Mouse (Mus musculus) neural tube, embryonic 12.5 days (tissue): Measurements from ENCODE around the gene Pigo. TPM values are rescaled to one million over a fixed set of nuclear protein-coding genes. Genes with fewer than 3 reads are reported as not detected.

Experiments
- ATAC-seq: fragments of 200-750 bp; cut with Nextera tagmentation; 2 replicates; pipeline ENCODE4 v1.8.0; 2017; ENCODE audit warnings: low read depth, mild to moderate bottlenecking, moderate TSS enrichment, moderate library complexity; ENCODE audit not compliant: low FRiP score
- H3K27ac ChIP-seq: fragments of 300-500 bp; sonication (generic); 2 replicates; pipeline ENCODE4 v1.5.1; 2016
- H3K27me3 ChIP-seq: fragments of 300-500 bp; sonication (generic); replicated peaks from 2 replicates; pipeline ENCODE4 v1.6.1; 2016; ENCODE audit warnings: mild to moderate bottlenecking
- H3K36me3 ChIP-seq: fragments of 300-500 bp; sonication (generic); 2 replicates; pipeline ENCODE4 v1.6.1; 2016; ENCODE audit warnings: mild to moderate bottlenecking
- H3K4me1 ChIP-seq: fragments of 300-500 bp; sonication (generic); 2 replicates; pipeline ENCODE4 v1.6.1; 2016
- H3K4me2 ChIP-seq: fragments of 300-500 bp; sonication (generic); replicated peaks from 2 replicates; pipeline ENCODE4 v1.6.1; 2016; ENCODE audit warnings: mild to moderate bottlenecking
- H3K4me3 ChIP-seq: fragments of 300-500 bp; sonication (generic); 2 replicates; pipeline ENCODE4 v1.5.1; 2016
- H3K9ac ChIP-seq: fragments of 300-500 bp; sonication (generic); 2 replicates; pipeline ENCODE4 v1.6.1; 2016; ENCODE audit warnings: mild to moderate bottlenecking
- H3K9me3 ChIP-seq: fragments of 300-500 bp; sonication (generic); 2 replicates; pipeline ENCODE4 v1.6.1; 2016; ENCODE audit warnings: mild to moderate bottlenecking
- WGBS: fragments of 180-500 bp; shearing (Covaris S2); methylation state at CpG from one replicate; pipeline ENCODE4 v1.1.7; 2016; 5-methylcytosine and 5-hydroxymethylcytosine counted together
- polyA plus RNA-seq: library from polyadenylated mRNA; unstranded; fragments of >200 nt; fragmentation: Nextera tagmentation; extraction: Ambion mirVana; gene quantifications from 2 replicates; pipeline ENCODE4 v1.2.1, GENCODE M21; 2016

The Pigo gene
- 24.5 and 25.2 TPM in 2 replicates for polyA plus RNA-seq

DNA sequence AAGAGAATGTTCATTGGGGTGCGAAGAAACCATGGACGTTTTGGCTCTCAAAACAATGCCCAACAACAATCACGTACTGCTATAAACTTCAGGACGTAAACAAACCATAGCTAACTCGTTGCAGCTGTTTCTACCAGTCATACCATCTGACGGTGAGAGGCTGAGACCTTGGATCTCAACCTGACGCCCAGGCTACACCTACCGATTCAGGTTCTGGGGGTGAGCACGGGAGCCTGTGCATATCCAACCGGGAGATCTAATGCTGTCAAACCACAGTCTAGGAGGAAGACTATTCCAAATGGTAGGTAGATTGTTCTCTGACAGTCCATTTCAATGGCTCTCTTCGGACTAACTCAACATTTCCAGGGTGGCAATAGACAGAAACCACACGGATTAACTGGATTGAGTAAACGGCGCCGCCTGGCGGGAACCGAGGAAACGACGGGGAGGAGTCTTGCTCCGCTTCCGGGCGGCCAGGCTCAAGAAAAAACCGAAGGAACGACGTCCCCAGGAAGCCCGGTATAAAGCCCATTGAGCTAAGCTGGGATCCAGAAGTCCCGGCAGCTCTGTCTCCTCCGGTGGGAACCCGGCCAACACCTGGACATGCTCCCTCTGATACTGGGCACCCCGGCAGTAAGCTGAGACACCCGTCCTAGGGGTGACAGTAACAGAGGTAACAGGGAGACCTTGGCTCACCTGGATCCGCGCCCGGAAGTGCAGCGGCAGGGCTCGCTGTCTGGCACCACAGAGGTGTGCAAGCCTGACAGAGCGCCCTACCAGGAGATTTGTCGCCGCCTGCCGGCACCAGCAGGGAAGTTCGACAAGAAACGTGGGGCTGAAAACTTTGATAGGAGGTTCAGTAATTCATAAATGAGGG is at the start of gene Pigo:
Gene Pigo, minus strand, starts transcription at position 736 of the 877 bp plus-strand sequence.
- H3K27me3 ChIP-seq, result no peaks in the 10 kb centered on the region
- peak within 1 kb of the TSS; percentile 79 for H3K27ac ChIP-seq
- peak within 1 kb of the TSS; percentile 61 for H3K4me3 ChIP-seq
- H3K36me3 ChIP-seq, result peaks cover 62% of the 10 kb centered on the region
- peak; percentile 90 for ATAC-seq
- H3K4me2 ChIP-seq, result peak within 1 kb of the TSS; percentile 77
- no peaks in the 10 kb centered on the region for H3K9me3 ChIP-seq
- peaks cover 17% of the 10 kb centered on the region for H3K4me1 ChIP-seq
- peak within 1 kb of the TSS; percentile 58 for H3K9ac ChIP-seq
- 8% methylated on average over 42 of the region's 42 CpGs for WGBS

- Histone ChIP-seq H3K9me3 (no peaks in the 10 kb centered on the region), H3K36me3 (no peaks in the 10 kb centered on the region), H3K4me3 (no peak overlapping the region), H3K27me3 (no peaks in the 10 kb centered on the region), H3K9ac (no peak overlapping the region), H3K27ac (no peak overlapping the region), H3K4me2 (no peak overlapping the region), H3K4me1 (no peaks in the 10 kb centered on the region)
- no peak for ATAC-seq
These were observed 49.3 kb upstream of the Pigo start for GRCm38 (mm10) chr4:43074923-43075322.

DNA sequence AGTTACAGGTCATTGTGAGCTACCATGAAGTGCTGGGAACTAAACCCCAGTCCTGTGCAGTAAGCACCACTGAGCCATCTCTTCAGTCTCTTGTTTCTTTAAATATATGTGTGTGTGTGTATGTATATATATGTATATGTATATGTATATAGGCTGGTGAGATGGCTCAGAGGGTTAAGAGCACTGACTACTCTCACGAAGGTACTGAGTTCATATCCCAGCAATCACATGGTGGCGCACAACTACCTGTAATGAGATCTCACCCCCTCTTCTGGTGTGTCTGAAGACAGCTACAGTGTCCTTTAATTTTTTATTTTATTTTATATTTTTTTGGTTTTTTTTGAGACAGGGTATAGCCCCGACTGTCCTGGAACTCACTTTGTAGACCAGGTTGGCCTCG is 39.9 kb upstream of the Pigo start:
- no peak for ATAC-seq
- WGBS, result 92% methylated on average over 4 of the region's 4 CpGs
- no peaks in the 10 kb centered on the region for H3K4me1 ChIP-seq
- no peak overlapping the region for H3K9ac ChIP-seq
- H3K9me3 ChIP-seq, result no peaks in the 10 kb centered on the region
- no peak overlapping the region for H3K4me2 ChIP-seq
- H3K27me3 ChIP-seq, result no peaks in the 10 kb centered on the region
- no peaks in the 10 kb centered on the region for H3K36me3 ChIP-seq
- H3K27ac ChIP-seq, result no peak overlapping the region
- H3K4me3 ChIP-seq, result no peak overlapping the region

DNA sequence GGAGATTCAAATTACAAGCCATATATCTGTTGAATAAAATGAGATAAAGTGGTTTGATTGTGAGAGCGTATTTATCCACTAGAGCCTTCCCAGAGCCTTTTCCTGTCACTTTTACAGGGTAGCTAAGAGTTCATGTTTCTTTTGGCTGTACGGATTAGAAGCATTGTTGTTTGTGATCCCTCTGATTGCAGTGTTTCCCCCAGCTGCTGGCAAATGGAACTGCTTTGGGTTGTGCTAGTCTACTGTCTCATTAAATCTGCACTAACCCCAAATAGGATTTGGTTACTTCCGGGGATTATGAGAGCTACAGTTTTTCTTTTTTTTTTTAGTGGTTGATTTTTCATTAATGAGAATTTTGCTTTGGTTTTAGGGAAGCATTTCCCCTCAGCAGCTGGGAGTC is 34.7 kb upstream of the Pigo start:
- WGBS, result 81% methylated on average over 3 of the region's 3 CpGs
- no peaks in the 10 kb centered on the region for H3K9me3 ChIP-seq
- H3K4me2 ChIP-seq, result no peak overlapping the region
- no peaks in the 10 kb centered on the region for H3K27me3 ChIP-seq
- H3K4me1 ChIP-seq, result no peaks in the 10 kb centered on the region; the same call in 1 of the 2 replicates
- H3K4me3 ChIP-seq, result no peak overlapping the region
- no peak overlapping the region for H3K9ac ChIP-seq
- no peaks in the 10 kb centered on the region for H3K36me3 ChIP-seq
- no peak overlapping the region for H3K27ac ChIP-seq
- no peak for ATAC-seq

GRCm38 (mm10) chr4:43059697-43060096 is 34.1 kb upstream of the Pigo start:
- Histone ChIP-seq H3K9ac (peak overlapping the region; percentile 74; the same call in 1 of the 2 replicates), H3K4me2 (peak overlapping the region; percentile 81), H3K27ac (no peak overlapping the region), H3K4me1 (no peaks in the 10 kb centered on the region; the same call in 1 of the 2 replicates), H3K36me3 (no peaks in the 10 kb centered on the region), H3K9me3 (no peaks in the 10 kb centered on the region), H3K4me3 (peak overlapping the region; percentile 67), H3K27me3 (no peaks in the 10 kb centered on the region)
- no peak for ATAC-seq
- WGBS, result 41% methylated on average over 3 of the region's 3 CpGs

DNA sequence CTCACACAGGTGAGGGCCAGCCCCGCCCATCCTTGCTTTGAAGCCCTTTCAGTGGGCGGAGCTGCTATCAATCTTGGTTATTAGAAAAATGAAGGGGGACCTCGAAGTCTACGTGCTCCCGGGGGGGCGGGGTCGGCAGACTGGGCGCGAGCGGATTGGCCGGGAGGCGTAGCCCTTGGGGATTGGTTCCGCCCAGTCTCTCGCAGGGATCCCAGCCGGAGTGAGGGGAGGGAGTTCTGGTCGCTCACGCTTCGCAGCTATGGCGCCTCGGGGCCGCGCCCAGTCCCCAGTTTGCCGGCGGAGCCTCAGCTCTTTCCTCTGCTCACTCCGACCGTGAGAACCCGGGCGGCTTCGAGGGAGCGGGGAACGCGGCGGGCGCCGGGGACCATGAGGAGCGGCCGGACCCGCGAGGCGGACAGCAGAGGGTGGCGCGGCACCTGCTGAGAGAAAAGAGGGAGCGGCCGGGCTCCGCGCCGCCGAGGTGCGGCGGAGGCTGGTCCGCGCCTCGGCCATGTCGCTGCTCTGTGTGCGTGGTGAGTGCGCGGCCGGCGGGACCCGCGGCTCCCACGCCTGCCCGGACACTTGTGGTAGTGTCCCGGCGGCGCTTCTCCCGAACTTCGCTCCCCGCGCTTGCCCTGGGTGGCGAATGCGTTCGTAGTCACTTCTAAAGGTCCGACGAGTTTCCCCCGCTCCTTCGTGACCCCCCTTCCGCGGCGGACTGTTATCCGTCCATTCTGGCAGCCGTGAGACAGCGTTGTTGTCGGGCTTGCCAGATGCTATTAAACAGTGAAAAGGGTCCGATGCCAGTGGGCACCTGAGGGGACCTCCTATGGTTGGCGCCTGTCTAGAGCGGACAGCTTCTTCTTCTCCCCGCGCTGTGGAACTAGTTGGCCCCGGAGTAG is 33.4 kb upstream of the Pigo start, which contains the start of gene Unc13b:
Gene Unc13b, plus strand, starts transcription at position 201 of the 902 bp plus-strand sequence.
- no peaks in the 10 kb centered on the region; the same call in 1 of the 2 replicates for H3K4me1 ChIP-seq
- H3K4me2 ChIP-seq, result peak within 1 kb of the TSS; percentile 81
- H3K27ac ChIP-seq, result peak within 1 kb of the TSS; percentile 58; the same call in 1 of the 2 replicates
- peak within 1 kb of the TSS; percentile 74 for H3K9ac ChIP-seq
- H3K36me3 ChIP-seq, result no peaks in the 10 kb centered on the region
- no peaks in the 10 kb centered on the region for H3K27me3 ChIP-seq
- H3K4me3 ChIP-seq, result peak within 1 kb of the TSS; percentile 67
- no peaks in the 10 kb centered on the region for H3K9me3 ChIP-seq
- under 1% methylated on average over 90 of the region's 90 CpGs for WGBS
- peak; percentile 96 for ATAC-seq

- H3K36me3 ChIP-seq, result no peaks in the 10 kb centered on the region
- H3K4me3 ChIP-seq, result peak overlapping the region; percentile 67
- no peaks in the 10 kb centered on the region; the same call in 1 of the 2 replicates for H3K4me1 ChIP-seq
- WGBS, result 19% methylated on average over 8 of the region's 8 CpGs
- H3K9ac ChIP-seq, result no peak overlapping the region
- no peak overlapping the region for H3K27ac ChIP-seq
- H3K27me3 ChIP-seq, result no peaks in the 10 kb centered on the region
- peak; percentile 52 for ATAC-seq
- H3K9me3 ChIP-seq, result no peaks in the 10 kb centered on the region
- H3K4me2 ChIP-seq, result peak overlapping the region; percentile 81
These were observed 32.8 kb upstream of the Pigo start for GRCm38 (mm10) chr4:43058392-43058752.

DNA sequence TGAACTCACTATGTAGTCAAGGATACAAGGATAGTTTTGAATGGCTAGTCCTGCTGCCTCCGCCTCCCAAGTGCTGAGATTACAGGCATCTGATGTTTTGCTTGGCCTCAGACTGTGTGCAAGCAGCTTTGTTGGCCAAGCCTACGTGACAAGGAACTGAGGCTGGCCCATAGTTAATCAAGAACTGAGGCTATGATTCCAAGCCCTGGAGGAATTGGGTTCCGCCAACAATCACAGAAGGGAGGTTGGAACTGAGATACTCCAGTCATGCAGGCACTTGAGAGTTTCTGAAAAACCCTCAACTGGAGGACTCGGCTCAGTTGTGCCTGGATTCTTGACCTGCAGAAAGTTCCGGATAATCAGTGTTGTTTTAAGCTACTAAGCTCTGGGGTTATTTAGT is 32.0 kb upstream of the Pigo start:
- Histone ChIP-seq H3K9ac (no peak overlapping the region), H3K4me1 (no peaks in the 10 kb centered on the region; the same call in 1 of the 2 replicates), H3K36me3 (no peaks in the 10 kb centered on the region), H3K4me3 (no peak overlapping the region), H3K9me3 (no peaks in the 10 kb centered on the region), H3K27me3 (no peaks in the 10 kb centered on the region), H3K4me2 (no peak overlapping the region), H3K27ac (no peak overlapping the region)
- 92% methylated on average over 5 of the region's 5 CpGs for WGBS
- ATAC-seq, result no peak

- WGBS, result 14% methylated on average over 4 of the region's 4 CpGs
- no peak overlapping the region for H3K4me3 ChIP-seq
- no peaks in the 10 kb centered on the region; the same call in 1 of the 2 replicates for H3K4me1 ChIP-seq
- H3K27me3 ChIP-seq, result no peaks in the 10 kb centered on the region
- H3K9me3 ChIP-seq, result no peaks in the 10 kb centered on the region
- no peak overlapping the region for H3K4me2 ChIP-seq
- H3K27ac ChIP-seq, result no peak overlapping the region
- ATAC-seq, result no peak
- H3K36me3 ChIP-seq, result no peaks in the 10 kb centered on the region
- H3K9ac ChIP-seq, result no peak overlapping the region
These were observed 27.0 kb upstream of the Pigo start for GRCm38 (mm10) chr4:43052627-43053026.

GRCm38 (mm10) chr4:43047231-43047630 is 21.6 kb upstream of the Pigo start:
- 8% methylated on average over 5 of the region's 5 CpGs for WGBS
- H3K4me1 ChIP-seq, result peaks cover 26% of the 10 kb centered on the region
- ATAC-seq, result no peak
- H3K9me3 ChIP-seq, result no peaks in the 10 kb centered on the region
- no peaks in the 10 kb centered on the region for H3K27me3 ChIP-seq
- no peaks in the 10 kb centered on the region for H3K36me3 ChIP-seq
- no peak overlapping the region for H3K4me3 ChIP-seq
- no peak overlapping the region for H3K9ac ChIP-seq
- peak overlapping the region; percentile 84; the same call in 1 of the 2 replicates for H3K4me2 ChIP-seq
- no peak overlapping the region for H3K27ac ChIP-seq

DNA sequence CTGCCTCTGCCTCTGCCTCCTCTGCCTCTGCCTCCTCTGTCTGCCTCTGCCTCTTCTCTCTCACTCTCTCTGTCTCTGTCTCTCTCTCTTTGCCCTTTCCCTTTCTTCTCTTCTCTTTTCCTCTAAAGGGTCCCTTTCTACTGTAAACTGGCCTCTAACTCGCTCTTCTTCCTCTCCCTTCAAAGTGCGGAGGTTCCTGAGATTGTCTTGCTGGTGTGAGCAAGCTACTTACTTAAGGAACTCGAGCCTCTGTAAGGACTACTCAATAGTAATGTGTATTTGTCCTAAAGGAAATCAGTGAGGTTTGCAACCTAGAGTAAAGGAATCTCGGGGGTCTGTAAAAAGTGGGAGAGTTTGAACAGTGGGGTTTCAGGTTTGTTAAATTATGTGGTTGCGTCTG is 21.0 kb upstream of the Pigo start:
- Histone ChIP-seq H3K27ac (no peak overlapping the region), H3K4me2 (peak overlapping the region; percentile 84), H3K9ac (no peak overlapping the region), H3K27me3 (no peaks in the 10 kb centered on the region), H3K36me3 (no peaks in the 10 kb centered on the region), H3K9me3 (no peaks in the 10 kb centered on the region), H3K4me1 (peaks cover 26% of the 10 kb centered on the region), H3K4me3 (no peak overlapping the region)
- no peak for ATAC-seq
- WGBS, result 62% methylated on average over 5 of the region's 5 CpGs
